Mouse (Mus musculus) spleen, adult 2 months (tissue): Measurements from ENCODE around the gene Cyp46a1. TPM values are rescaled to one million over a fixed set of nuclear protein-coding genes. Genes with fewer than 3 reads are reported as not detected.

ENCODE experiments used
- DNase-seq, 2 experiments: peaks; one replicate each; pipeline versions ENCODE4 v3.0.0 to v3.0.0-alpha.2; 2012 to 2021; ENCODE audit warnings: low spot score in 2 of 2, low read depth in 1 of 2
- H3K27ac ChIP-seq: fragments of 200-500 bp; 2 replicates; pipeline ENCODE4 v1.5.1; 2012; ENCODE audit warnings: low read length, inconsistent platforms; ENCODE audit not compliant: insufficient read depth
- H3K27me3 ChIP-seq: fragments of 200-500 bp; 2 replicates; pipeline ENCODE4 v1.6.1; 2012; ENCODE audit warnings: mild to moderate bottlenecking, moderate library complexity, low read length, inconsistent platforms; ENCODE audit not compliant: control insufficient read depth, insufficient read depth
- H3K36me3 ChIP-seq: fragments of 200-500 bp; 2 replicates; pipeline ENCODE4 v1.6.1; 2012; ENCODE audit warnings: mild to moderate bottlenecking, low read length, inconsistent platforms; ENCODE audit not compliant: control insufficient read depth, insufficient read depth
- H3K4me1 ChIP-seq: fragments of 200-500 bp; 2 replicates; pipeline ENCODE4 v1.6.1; 2011; ENCODE audit warnings: inconsistent platforms; ENCODE audit not compliant: control insufficient read depth, insufficient read depth, insufficient read length
- H3K4me3 ChIP-seq: fragments of 200-500 bp; 2 replicates; pipeline ENCODE4 v1.5.1; 2011; ENCODE audit warnings: mild to moderate bottlenecking, inconsistent platforms; ENCODE audit not compliant: insufficient read depth, insufficient read length; ENCODE audit errors: extremely low read depth
- CTCF ChIP-seq: fragments of 200-500 bp; IDR thresholded peaks from 2 replicates; pipeline ENCODE4 v1.5.1; 2011; ENCODE audit warnings: mild to moderate bottlenecking, inconsistent platforms; ENCODE audit not compliant: insufficient read depth, insufficient read length, insufficient replicate concordance; ENCODE audit errors: extremely low read depth
- POLR2A ChIP-seq: fragments of 200-500 bp; IDR thresholded peaks from 2 replicates; pipeline ENCODE4 v1.6.1; 2011; ENCODE audit warnings: low read depth, low read length, inconsistent platforms
- WGBS: fragments of 180-500 bp; shearing (Covaris S2); methylation state at CpG from one replicate; pipeline ENCODE4 v1.1.7; 2018; 5-methylcytosine and 5-hydroxymethylcytosine counted together
- polyA plus RNA-seq: library from polyadenylated mRNA; depleted of rRNA; stranded (reverse); fragments of >200 nt; gene quantifications from 2 replicates; pipeline ENCODE4 v1.2.3, GENCODE M21; 2012

Gene Cyp46a1
- polyA plus RNA-seq, 1 experiment, result 3.7 TPM

- no peak for DNase-seq
- H3K4me3 ChIP-seq, result no peak overlapping the region
- 15% methylated on average over 13 of the region's 14 CpGs for WGBS
- TF ChIP-seq CTCF (peak; percentile 20; the same call in 1 of the 2 replicates), POLR2A (no peak)
- peaks cover 6% of the 10 kb centered on the region for H3K27me3 ChIP-seq
- peaks cover 8% of the 10 kb centered on the region for H3K4me1 ChIP-seq
- no peak overlapping the region for H3K27ac ChIP-seq
- H3K36me3 ChIP-seq, result no peaks in the 10 kb centered on the region
Measured at GRCm38 (mm10) chr12:108338572-108339190, 4.5 kb downstream of the Cyp46a1 start.

GRCm38 (mm10) chr12:108348151-108348550, 14.0 kb downstream of the Cyp46a1 start:
- Histone ChIP-seq H3K4me3 (no peak overlapping the region), H3K27ac (no peak overlapping the region), H3K36me3 (no peaks in the 10 kb centered on the region), H3K4me1 (no peaks in the 10 kb centered on the region), H3K27me3 (no peaks in the 10 kb centered on the region)
- 78% methylated on average over 8 of the region's 8 CpGs for WGBS
- TF ChIP-seq POLR2A, result no peak
- TF ChIP-seq CTCF, result no peak
- DNase-seq, result no peak

GRCm38 (mm10) chr12:108349026-108349425, 14.8 kb downstream of the Cyp46a1 start:
- Histone ChIP-seq H3K27ac (no peak overlapping the region), H3K27me3 (no peaks in the 10 kb centered on the region), H3K4me1 (no peaks in the 10 kb centered on the region), H3K36me3 (no peaks in the 10 kb centered on the region), H3K4me3 (no peak overlapping the region)
- TF ChIP-seq POLR2A (no peak), CTCF (no peak)
- DNase-seq, result no peak
- WGBS, result 82% methylated on average over 5 of the region's 5 CpGs

DNA sequence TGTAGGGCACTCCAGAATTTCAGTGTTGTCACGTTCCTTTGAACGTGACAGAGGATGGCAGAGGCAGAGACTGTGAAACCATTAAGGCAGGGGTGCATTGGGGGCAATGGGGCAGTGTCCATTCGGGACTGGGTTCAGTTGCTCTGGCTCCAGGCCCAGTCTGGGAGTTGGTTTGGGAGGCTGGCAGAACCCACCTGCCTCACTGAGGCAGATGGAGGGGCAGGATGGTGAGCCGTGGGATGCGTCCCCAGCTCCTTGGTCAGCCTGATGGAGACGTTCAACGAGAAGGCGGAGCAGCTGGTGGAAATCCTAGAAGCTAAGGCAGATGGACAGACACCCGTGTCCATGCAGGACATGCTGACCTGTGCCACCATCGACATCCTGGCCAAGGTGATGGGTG, 16.8 kb downstream of the Cyp46a1 start:
- WGBS, result 87% methylated on average over 10 of the region's 10 CpGs
- no peak for DNase-seq
- no peaks in the 10 kb centered on the region for H3K36me3 ChIP-seq
- H3K4me3 ChIP-seq, result no peak overlapping the region
- no peaks in the 10 kb centered on the region for H3K4me1 ChIP-seq
- H3K27ac ChIP-seq, result no peak overlapping the region
- no peaks in the 10 kb centered on the region for H3K27me3 ChIP-seq
- no peak for TF ChIP-seq POLR2A
- TF ChIP-seq CTCF, result no peak

DNA sequence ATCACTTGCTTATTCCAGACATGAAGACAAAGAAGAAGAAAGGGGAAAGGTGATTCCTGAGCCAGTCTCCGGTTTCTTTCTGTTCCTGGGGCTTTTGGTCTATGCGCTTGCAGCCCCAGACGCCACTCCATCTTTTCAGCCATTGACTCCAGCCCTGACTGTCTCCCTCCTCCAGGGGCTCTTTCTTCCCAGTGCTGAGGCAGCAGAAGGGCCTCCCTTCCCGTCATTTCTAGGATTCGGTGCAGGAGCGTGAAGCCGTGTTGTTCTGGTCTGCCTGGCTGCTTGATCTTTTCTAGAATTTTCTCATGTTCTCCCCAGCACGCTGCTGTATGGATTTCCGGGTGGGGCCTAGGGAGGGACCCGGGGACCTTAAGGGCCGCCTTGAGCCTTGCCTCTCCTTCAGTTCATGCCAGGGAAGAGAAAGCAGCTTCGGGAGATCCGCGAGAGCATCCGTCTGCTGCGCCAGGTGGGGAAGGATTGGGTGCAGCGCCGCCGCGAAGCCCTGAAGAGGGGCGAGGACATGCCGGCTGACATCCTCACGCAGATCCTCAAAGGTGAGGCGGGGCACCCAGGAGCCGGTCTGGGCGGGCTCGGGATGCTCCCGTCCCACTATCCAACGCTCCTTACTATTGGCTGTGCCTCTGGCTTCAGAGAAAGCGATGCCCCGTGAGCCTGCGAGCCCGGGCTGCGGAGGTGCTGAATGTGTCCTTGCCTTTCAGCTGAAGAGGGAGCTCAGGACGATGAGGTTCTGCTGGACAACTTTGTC, 18.4 kb downstream of the Cyp46a1 start:
- TF ChIP-seq CTCF (no peak), POLR2A (no peak)
- Histone ChIP-seq H3K36me3 (no peaks in the 10 kb centered on the region), H3K4me3 (no peak overlapping the region), H3K4me1 (no peaks in the 10 kb centered on the region), H3K27me3 (no peaks in the 10 kb centered on the region), H3K27ac (no peak overlapping the region)
- no peak for DNase-seq
- 17% methylated on average over 35 of the region's 35 CpGs for WGBS

GRCm38 (mm10) chr12:108354284-108354683, 20.1 kb downstream of the Cyp46a1 start:
- H3K27me3 ChIP-seq, result no peaks in the 10 kb centered on the region
- no peak overlapping the region for H3K4me3 ChIP-seq
- no peak for DNase-seq
- no peak overlapping the region for H3K27ac ChIP-seq
- 82% methylated on average over 2 of the region's 2 CpGs for WGBS
- no peaks in the 10 kb centered on the region for H3K4me1 ChIP-seq
- H3K36me3 ChIP-seq, result no peaks in the 10 kb centered on the region
- TF ChIP-seq POLR2A (no peak), CTCF (no peak)

DNA sequence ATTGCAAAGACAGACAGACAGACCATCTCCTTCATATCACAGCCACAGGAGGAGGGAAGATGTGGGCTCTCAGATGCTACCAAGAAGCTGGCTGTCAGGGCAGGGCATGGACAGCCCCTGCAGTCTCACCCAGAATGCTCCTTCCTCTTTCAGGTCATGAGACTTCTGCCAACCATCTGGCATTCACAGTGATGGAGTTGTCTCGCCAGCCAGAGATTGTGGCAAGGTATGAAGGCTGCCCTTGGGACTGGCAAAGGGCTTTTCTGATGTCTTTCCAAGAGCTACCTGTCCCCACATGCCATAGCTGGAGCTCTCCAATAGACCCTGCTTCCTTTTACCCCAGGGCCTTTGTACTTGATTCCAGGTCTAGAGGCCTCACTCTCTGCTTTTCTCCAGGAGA, 21.1 kb downstream of the Cyp46a1 start:
- no peaks in the 10 kb centered on the region for H3K27me3 ChIP-seq
- TF ChIP-seq CTCF (no peak), POLR2A (no peak)
- no peaks in the 10 kb centered on the region for H3K4me1 ChIP-seq
- H3K36me3 ChIP-seq, result no peaks in the 10 kb centered on the region
- H3K4me3 ChIP-seq, result no peak overlapping the region
- DNase-seq, result no peak
- WGBS, result 56% methylated on average over 1 of the region's 1 CpGs
- H3K27ac ChIP-seq, result no peak overlapping the region
